In genomic region chr17:33916294-33916693, GRCm38 (mm10) we compare ENCODE assay signal across 8 mouse cellular contexts. TPM values are rescaled to one million over a fixed set of nuclear protein-coding genes. Genes with fewer than 3 reads are reported as not detected.
DNase-seq lines count a peak whose midpoint lies in the region; ATAC-seq and TF ChIP-seq lines count a peak whose summit lies in the region.

No protein-coding gene starts in this region.

- H3K9me3 ChIP-seq in kidney, postnatal 0 days (replicated peaks; ENCODE audit: low read length): no peaks in the 10 kb centered on the region
- no peaks in the 10 kb centered on the region for H3K9me3 ChIP-seq in hindbrain, embryonic 11.5 days (ENCODE audit: control insufficient read depth, low read length)
- H3K9me3 ChIP-seq in midbrain, embryonic 10.5 days (replicated peaks): no peaks in the 10 kb centered on the region

- WGBS in kidney, postnatal 0 days: under 1% methylated on average over 13 of the region's 20 CpGs
- WGBS in hindbrain, embryonic 11.5 days: 2% methylated on average over 17 of the region's 20 CpGs
- 2% methylated on average over 18 of the region's 20 CpGs for WGBS in midbrain, embryonic 10.5 days

- peaks cover 12% of the 10 kb centered on the region for H3K4me1 ChIP-seq in kidney, postnatal 0 days (replicated peaks; ENCODE audit: insufficient read depth, low read length)
- peaks cover 20% of the 10 kb centered on the region for H3K4me1 ChIP-seq in hindbrain, embryonic 11.5 days (replicated peaks; ENCODE audit: control insufficient read depth, insufficient read depth, low read length)
- H3K4me1 ChIP-seq in midbrain, embryonic 10.5 days: peaks cover 76% of the 10 kb centered on the region

- peak overlapping the region; percentile 69 for H3K9ac ChIP-seq in kidney, postnatal 0 days (ENCODE audit: low read depth, low read length)
- H3K9ac ChIP-seq in hindbrain, embryonic 11.5 days (ENCODE audit: low read depth, low read length): peak overlapping the region; percentile 59

- peak; percentile 70 for DNase-seq in kidney, postnatal 0 days (ENCODE audit: low spot score)
- DNase-seq in kidney, postnatal 10 days: no peak
- DNase-seq in embryo, embryonic 11 days: peak; percentile 89
- peak; percentile 80 for DNase-seq in hindbrain, embryonic 11.5 days (ENCODE audit: low spot score)
- no peak for DNase-seq in midbrain, embryonic 10.5 days (ENCODE audit: low spot score)
- DNase-seq in layer of hippocampus, adult 11-12 months (ENCODE audit: low spot score): no peak
- no peak for DNase-seq in gastrocnemius, adult 8-10 months (ENCODE audit: low spot score in 2 of 2)

- H3K4me3 ChIP-seq in kidney, postnatal 0 days (replicated peaks; ENCODE audit: low read depth, low read length): peak overlapping the region; percentile 63
- peak overlapping the region; percentile 64 for H3K4me3 ChIP-seq in hindbrain, embryonic 11.5 days (ENCODE audit: low read depth, low read length)
- peak overlapping the region; percentile 74 for H3K4me3 ChIP-seq in midbrain, embryonic 10.5 days

- no peak for ATAC-seq in kidney, postnatal 0 days (replicated peaks; ENCODE audit: low FRiP score, low read depth)
- peak; percentile 41 for ATAC-seq in hindbrain, embryonic 11.5 days (ENCODE audit: low FRiP score)
- ATAC-seq in megakaryocyte progenitor cell, adult 5-6 weeks (replicated peaks; ENCODE audit: poor library complexity): no peak

- peak overlapping the region; percentile 70 for H3K4me2 ChIP-seq in kidney, postnatal 0 days (ENCODE audit: low read length)
- H3K4me2 ChIP-seq in hindbrain, embryonic 11.5 days (replicated peaks; ENCODE audit: low read depth, low read length): peak overlapping the region; percentile 59

- H3K27ac ChIP-seq in kidney, postnatal 0 days: peak overlapping the region; percentile 82
- peak overlapping the region; percentile 78 for H3K27ac ChIP-seq in hindbrain, embryonic 11.5 days (ENCODE audit: low read depth, low read length)
- peak overlapping the region; percentile 97 for H3K27ac ChIP-seq in midbrain, embryonic 10.5 days (replicated peaks)

- no peak for TF ChIP-seq CTCF in kidney, postnatal 0 days (IDR thresholded peaks at IDR 0.05; ENCODE audit: low read depth)

- no peaks in the 10 kb centered on the region for H3K27me3 ChIP-seq in kidney, postnatal 0 days (ENCODE audit: insufficient read depth, low read length)
- no peaks in the 10 kb centered on the region for H3K27me3 ChIP-seq in hindbrain, embryonic 11.5 days (ENCODE audit: control insufficient read depth, insufficient read depth, low read length)
- H3K27me3 ChIP-seq in midbrain, embryonic 10.5 days (ENCODE audit: low read depth, poor library complexity, severe bottlenecking): peaks cover 18% of the 10 kb centered on the region

- H3K36me3 ChIP-seq in kidney, postnatal 0 days (ENCODE audit: insufficient read depth, low read length): peaks cover 27% of the 10 kb centered on the region
- peaks cover 17% of the 10 kb centered on the region for H3K36me3 ChIP-seq in hindbrain, embryonic 11.5 days (ENCODE audit: control insufficient read depth, insufficient read depth, low read length)
- peaks cover 57% of the 10 kb centered on the region for H3K36me3 ChIP-seq in midbrain, embryonic 10.5 days

RNA-seq across cellular contexts. Expression of gene Zbtb22, which starts 0.6 kb away (rescaled TPM):
- 19.8 TPM in 2 replicates for polyA plus RNA-seq in kidney, postnatal 0 days (2015; fragmentation: Nextera tagmentation; extraction: Ambion mirVana)
- polyA plus RNA-seq in hindbrain, embryonic 11.5 days (2014; fragmentation: Nextera tagmentation; extraction: Ambion mirVana): 8.1 and 9.3 TPM in 2 replicates
- polyA plus RNA-seq in midbrain, embryonic 10.5 days (2016; fragmentation: Nextera tagmentation; extraction: Ambion mirVana): 23.5 and 24.1 TPM in 2 replicates
- 10.0 and 11.5 TPM in 2 replicates for total RNA-seq in megakaryocyte progenitor cell, adult 5-6 weeks (2015)
- 13.3 and 19.2 TPM in 2 replicates for total RNA-seq in megakaryocyte progenitor cell, adult 5-6 weeks (2017)
- 10 to 100 TPM; 14.5 to 18.7 (median 17.1) TPM for total RNA-seq in gastrocnemius, adult 8-10 months (2022)

RNA-seq across cellular contexts. Expression of gene Tapbp, which starts 0.6 kb away (rescaled TPM):
- 50.6 and 53.2 TPM in 2 replicates for polyA plus RNA-seq in kidney, postnatal 0 days (2015; fragmentation: Nextera tagmentation; extraction: Ambion mirVana)
- polyA plus RNA-seq in hindbrain, embryonic 11.5 days (2014; fragmentation: Nextera tagmentation; extraction: Ambion mirVana): 14.5 and 16.6 TPM in 2 replicates
- 14.9 and 17.3 TPM in 2 replicates for polyA plus RNA-seq in midbrain, embryonic 10.5 days (2016; fragmentation: Nextera tagmentation; extraction: Ambion mirVana)
- 51.0 and 56.8 TPM in 2 replicates for total RNA-seq in megakaryocyte progenitor cell, adult 5-6 weeks (2015)
- 47.6 and 48.0 TPM in 2 replicates for total RNA-seq in megakaryocyte progenitor cell, adult 5-6 weeks (2017)
- 10 to 100 TPM; 35.3 to 41.1 (median 38.3) TPM for total RNA-seq in gastrocnemius, adult 8-10 months (2022)

RNA-seq across cellular contexts. Expression of gene Daxx, which starts 7.1 kb away (rescaled TPM):
- 33.4 and 39.5 TPM in 2 replicates for polyA plus RNA-seq in kidney, postnatal 0 days (2015; fragmentation: Nextera tagmentation; extraction: Ambion mirVana)
- polyA plus RNA-seq in hindbrain, embryonic 11.5 days (2014; fragmentation: Nextera tagmentation; extraction: Ambion mirVana): 47.0 and 60.0 TPM in 2 replicates
- 77.5 and 82.6 TPM in 2 replicates for polyA plus RNA-seq in midbrain, embryonic 10.5 days (2016; fragmentation: Nextera tagmentation; extraction: Ambion mirVana)
- total RNA-seq in megakaryocyte progenitor cell, adult 5-6 weeks (2015): 35.7 and 44.5 TPM in 2 replicates
- 28.7 and 32.1 TPM in 2 replicates for total RNA-seq in megakaryocyte progenitor cell, adult 5-6 weeks (2017)
- total RNA-seq in gastrocnemius, adult 8-10 months (2022): 10 to 100 TPM; 14.1 to 18.5 (median 16.1) TPM

RNA-seq across cellular contexts. Expression of gene Platr17, which starts 11.4 kb away (rescaled TPM):
- 0.29 TPM in 1 of 2 replicates, not detected in the other for polyA plus RNA-seq in kidney, postnatal 0 days (2015; fragmentation: Nextera tagmentation; extraction: Ambion mirVana)
- 0.86 TPM in 1 of 2 replicates, not detected in the other for polyA plus RNA-seq in hindbrain, embryonic 11.5 days (2014; fragmentation: Nextera tagmentation; extraction: Ambion mirVana)
- polyA plus RNA-seq in midbrain, embryonic 10.5 days (2016; fragmentation: Nextera tagmentation; extraction: Ambion mirVana): 0.30 TPM in 1 of 2 replicates, not detected in the other
- total RNA-seq in megakaryocyte progenitor cell, adult 5-6 weeks (2015): 0.17 and 0.37 TPM in 2 replicates
- total RNA-seq in megakaryocyte progenitor cell, adult 5-6 weeks (2017): 0.29 and 1.4 TPM in 2 replicates
- total RNA-seq in gastrocnemius, adult 8-10 months (2022): not detected

RNA-seq across cellular contexts. Expression of gene Rgl2, which starts 13.0 kb away (rescaled TPM):
- polyA plus RNA-seq in kidney, postnatal 0 days (2015; fragmentation: Nextera tagmentation; extraction: Ambion mirVana): 22.2 TPM in 2 replicates
- 32.5 and 32.9 TPM in 2 replicates for polyA plus RNA-seq in hindbrain, embryonic 11.5 days (2014; fragmentation: Nextera tagmentation; extraction: Ambion mirVana)
- polyA plus RNA-seq in midbrain, embryonic 10.5 days (2016; fragmentation: Nextera tagmentation; extraction: Ambion mirVana): 43.1 and 46.9 TPM in 2 replicates
- total RNA-seq in megakaryocyte progenitor cell, adult 5-6 weeks (2015): 20.3 and 22.7 TPM in 2 replicates
- total RNA-seq in megakaryocyte progenitor cell, adult 5-6 weeks (2017): 37.9 and 47.9 TPM in 2 replicates
- 10 to 100 TPM; 20.3 to 26.3 (median 23.6) TPM for total RNA-seq in gastrocnemius, adult 8-10 months (2022)

Comparison
In these comparisons a context has a peak if more than half of its experiments do, and no peak if none do; other contexts are left out.
1. DNase-seq: peak in kidney, postnatal 0 days (single experiment), embryo, embryonic 11 days (single experiment) and hindbrain, embryonic 11.5 days (single experiment); none in kidney, postnatal 10 days (single experiment), midbrain, embryonic 10.5 days (single experiment), layer of hippocampus, adult 11-12 months (single experiment) and gastrocnemius, adult 8-10 months (0 of 2).
2. Peak in every context shown above with its lines, with median percentiles within 50 percentile points of each other: H3K27ac ChIP-seq and H3K4me3 ChIP-seq.